Mouse (Mus musculus): Measurements from ENCODE around the gene Rnf34. TPM values are rescaled to one million over a fixed set of nuclear protein-coding genes. Genes with fewer than 3 reads are reported as not detected.

The Rnf34 gene
- total and polyA plus RNA-seq, 2 experiments from 2014 or later, result 36.1 to 41.5 TPM

GRCm38 (mm10) chr5:122907182-122907581 lies 57.3 kb downstream of the Rnf34 start:
- Histone ChIP-seq H3K27ac (ENCODE audit: low read depth, low read length) (no peak overlapping the region), H3K4me2 (ENCODE audit: low read depth, low read length, poor library complexity, severe bottlenecking) (no peak overlapping the region), H3K4me1 (ENCODE audit: insufficient read depth, low read length) (no peaks in the 10 kb centered on the region), H3K9ac (replicated peaks; ENCODE audit: low read length, poor library complexity, severe bottlenecking) (no peak overlapping the region), H3K4me3 (ENCODE audit: low read depth, low read length) (no peak overlapping the region), H3K27me3 (ENCODE audit: insufficient read depth, low read length) (no peaks in the 10 kb centered on the region), H3K9me3 (ENCODE audit: low read length) (no peaks in the 10 kb centered on the region), H3K36me3 (ENCODE audit: insufficient read depth, low read length) (no peaks in the 10 kb centered on the region)
- no peak for DNase-seq (ENCODE audit: low spot score)
- 87% methylated on average over 1 of the region's 1 CpGs for WGBS
- TF ChIP-seq CTCF (IDR thresholded peaks at IDR 0.05), result no peak
- no peak for ATAC-seq (ENCODE audit: low FRiP score)

GRCm38 (mm10) chr5:122908001-122908400 lies 58.2 kb downstream of the Rnf34 start:
- Histone ChIP-seq H3K36me3 (ENCODE audit: insufficient read depth, low read length) (no peaks in the 10 kb centered on the region), H3K4me3 (ENCODE audit: low read depth, low read length) (no peak overlapping the region), H3K27me3 (ENCODE audit: insufficient read depth, low read length) (no peaks in the 10 kb centered on the region), H3K9me3 (ENCODE audit: low read length) (no peaks in the 10 kb centered on the region), H3K27ac (ENCODE audit: low read depth, low read length) (no peak overlapping the region), H3K9ac (replicated peaks; ENCODE audit: low read length, poor library complexity, severe bottlenecking) (no peak overlapping the region), H3K4me2 (ENCODE audit: low read depth, low read length, poor library complexity, severe bottlenecking) (no peak overlapping the region), H3K4me1 (ENCODE audit: insufficient read depth, low read length) (no peaks in the 10 kb centered on the region)
- no peak for ATAC-seq (ENCODE audit: low FRiP score)
- TF ChIP-seq CTCF (IDR thresholded peaks at IDR 0.05), result peak; percentile 42
- 93% methylated on average over 2 of the region's 2 CpGs for WGBS
- DNase-seq (ENCODE audit: low spot score), result no peak

DNA sequence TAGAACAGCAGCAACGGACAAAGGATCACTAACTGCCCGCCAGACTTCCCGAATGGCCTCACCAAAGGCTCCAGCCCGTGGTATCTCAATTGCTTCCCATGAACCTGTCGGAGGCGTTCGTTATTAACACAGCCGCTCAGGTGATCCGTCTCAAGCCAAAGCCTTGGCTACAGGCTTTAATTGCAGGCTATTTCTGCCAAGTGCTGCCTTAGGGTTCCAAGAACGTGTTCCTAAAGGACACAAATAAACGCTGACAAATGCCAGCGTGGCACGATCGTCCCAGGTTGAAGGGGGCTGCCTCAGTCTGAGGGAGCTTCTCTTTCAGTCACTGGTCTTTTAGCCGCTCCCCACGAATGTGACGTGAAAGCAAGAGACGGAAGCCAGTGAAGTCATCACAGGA lies 59.6 kb downstream of the Rnf34 start:
- no peak for TF ChIP-seq CTCF (IDR thresholded peaks at IDR 0.05)
- Histone ChIP-seq H3K9ac (replicated peaks; ENCODE audit: low read length, poor library complexity, severe bottlenecking) (no peak overlapping the region), H3K9me3 (ENCODE audit: low read length) (no peaks in the 10 kb centered on the region), H3K36me3 (ENCODE audit: insufficient read depth, low read length) (no peaks in the 10 kb centered on the region), H3K4me2 (ENCODE audit: low read depth, low read length, poor library complexity, severe bottlenecking) (no peak overlapping the region), H3K27me3 (ENCODE audit: insufficient read depth, low read length) (no peaks in the 10 kb centered on the region), H3K27ac (ENCODE audit: low read depth, low read length) (no peak overlapping the region), H3K4me3 (ENCODE audit: low read depth, low read length) (no peak overlapping the region), H3K4me1 (ENCODE audit: insufficient read depth, low read length) (no peaks in the 10 kb centered on the region)
- 85% methylated on average over 18 of the region's 18 CpGs for WGBS
- no peak for ATAC-seq (ENCODE audit: low FRiP score)
- DNase-seq (ENCODE audit: low spot score), result no peak

- Histone ChIP-seq H3K36me3 (ENCODE audit: insufficient read depth, low read length) (no peaks in the 10 kb centered on the region), H3K9me3 (ENCODE audit: low read length) (no peaks in the 10 kb centered on the region), H3K27me3 (ENCODE audit: insufficient read depth, low read length) (no peaks in the 10 kb centered on the region), H3K27ac (ENCODE audit: low read depth, low read length) (no peak overlapping the region), H3K4me3 (ENCODE audit: low read depth, low read length) (no peak overlapping the region), H3K4me1 (ENCODE audit: insufficient read depth, low read length) (no peaks in the 10 kb centered on the region), H3K9ac (replicated peaks; ENCODE audit: low read length, poor library complexity, severe bottlenecking) (no peak overlapping the region), H3K4me2 (ENCODE audit: low read depth, low read length, poor library complexity, severe bottlenecking) (no peak overlapping the region)
- peak; percentile 16; the same call in 1 of the 2 replicates for TF ChIP-seq CTCF (IDR thresholded peaks at IDR 0.05)
- 96% methylated on average over 4 of the region's 4 CpGs for WGBS
- ATAC-seq (ENCODE audit: low FRiP score) (no peak), DNase-seq (ENCODE audit: low spot score) (no peak)
These were observed 63.0 kb downstream of the Rnf34 start for GRCm38 (mm10) chr5:122912863-122913262.

DNA sequence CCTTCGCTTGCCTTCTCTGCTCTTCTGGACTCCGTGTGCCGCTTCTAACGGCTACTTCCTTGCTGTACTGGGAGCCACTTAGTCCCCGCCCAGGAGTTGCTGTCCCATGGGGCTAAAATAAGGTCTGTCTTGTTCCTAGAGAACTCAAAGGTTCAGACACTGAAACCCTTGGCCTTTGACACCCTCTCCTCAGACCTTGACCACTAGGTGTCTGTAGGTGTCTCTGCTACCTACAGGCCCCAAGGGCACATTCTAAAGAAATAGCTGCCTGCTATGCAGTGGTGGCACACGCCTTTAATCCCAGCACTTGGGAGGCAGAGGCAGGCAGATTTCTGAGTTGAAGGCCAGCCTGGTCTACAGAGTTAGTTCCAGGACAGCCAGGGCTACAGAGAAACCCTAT lies 66.3 kb downstream of the Rnf34 start:
- H3K27me3 ChIP-seq (ENCODE audit: insufficient read depth, low read length), result no peaks in the 10 kb centered on the region
- no peak for DNase-seq (ENCODE audit: low spot score)
- H3K36me3 ChIP-seq (ENCODE audit: insufficient read depth, low read length), result no peaks in the 10 kb centered on the region
- H3K9ac ChIP-seq (replicated peaks; ENCODE audit: low read length, poor library complexity, severe bottlenecking), result no peak overlapping the region
- H3K27ac ChIP-seq (ENCODE audit: low read depth, low read length), result no peak overlapping the region
- TF ChIP-seq CTCF (IDR thresholded peaks at IDR 0.05), result no peak
- H3K9me3 ChIP-seq (ENCODE audit: low read length), result no peaks in the 10 kb centered on the region
- ATAC-seq (ENCODE audit: low FRiP score), result no peak
- H3K4me1 ChIP-seq (ENCODE audit: insufficient read depth, low read length), result no peaks in the 10 kb centered on the region
- no peak overlapping the region for H3K4me2 ChIP-seq (ENCODE audit: low read depth, low read length, poor library complexity, severe bottlenecking)
- H3K4me3 ChIP-seq (ENCODE audit: low read depth, low read length), result no peak overlapping the region
- WGBS, result 93% methylated on average over 6 of the region's 6 CpGs

DNA sequence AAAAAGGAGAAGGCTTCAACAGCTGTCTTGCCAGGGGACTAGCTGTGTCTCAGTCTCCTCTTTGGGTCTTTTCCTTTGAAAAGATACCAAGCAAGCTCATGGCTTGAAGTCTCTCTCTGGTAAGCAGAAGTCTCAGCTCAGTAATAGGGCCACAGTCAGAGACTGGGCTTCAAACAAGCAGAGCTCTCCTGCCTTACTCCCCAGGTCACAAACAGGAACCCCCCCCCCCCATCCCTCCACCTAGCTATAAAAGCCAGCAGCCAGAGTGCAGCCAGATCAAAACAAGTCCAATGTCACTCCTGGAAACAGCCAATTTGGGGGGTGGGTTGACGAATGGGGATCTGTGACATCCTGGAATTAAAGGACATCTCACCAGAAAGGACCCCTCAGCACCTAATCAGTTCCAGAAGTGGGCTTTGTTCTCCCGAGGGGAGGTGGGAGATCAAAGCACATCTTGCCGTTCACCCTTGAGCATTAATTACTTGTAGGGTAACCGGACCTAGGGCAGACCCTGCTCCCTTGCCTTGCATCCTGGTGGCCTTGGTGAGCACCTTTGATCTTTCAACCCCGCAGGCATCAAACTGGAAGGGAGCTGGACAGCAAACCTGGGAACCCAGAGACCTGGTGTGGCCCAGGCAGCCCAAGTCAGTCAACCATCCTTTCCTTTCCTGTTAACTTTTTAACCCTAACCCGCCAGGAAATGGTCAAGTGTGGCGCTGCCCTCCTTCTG lies 68.3 kb downstream of the Rnf34 start:
- no peak for ATAC-seq (ENCODE audit: low FRiP score)
- TF ChIP-seq CTCF (IDR thresholded peaks at IDR 0.05), result no peak
- Histone ChIP-seq H3K4me1 (ENCODE audit: insufficient read depth, low read length) (no peaks in the 10 kb centered on the region), H3K4me2 (ENCODE audit: low read depth, low read length, poor library complexity, severe bottlenecking) (no peak overlapping the region), H3K4me3 (ENCODE audit: low read depth, low read length) (no peak overlapping the region), H3K27ac (ENCODE audit: low read depth, low read length) (no peak overlapping the region), H3K36me3 (ENCODE audit: insufficient read depth, low read length) (no peaks in the 10 kb centered on the region), H3K27me3 (ENCODE audit: insufficient read depth, low read length) (no peaks in the 10 kb centered on the region), H3K9me3 (ENCODE audit: low read length) (no peaks in the 10 kb centered on the region), H3K9ac (replicated peaks; ENCODE audit: low read length, poor library complexity, severe bottlenecking) (no peak overlapping the region)
- no peak for DNase-seq (ENCODE audit: low spot score)
- 42% methylated on average over 7 of the region's 7 CpGs for WGBS

All from midbrain, postnatal 0 days (tissue).